Mouse (Mus musculus) monocyte, adult 2 months (primary cell): Measurements from ENCODE around the gene Anapc11.
"Not testable (repeated sequence)": the region's sequence is repeated elsewhere in the genome, so short reads cannot be mapped to it uniquely, and the experiment has no call there.

Experiments used
- DNase-seq, 2 experiments: peaks; one replicate each; pipeline ENCODE4 v3.0.0; 2022; ENCODE audit warnings: low spot score in 2 of 2, low read depth in 1 of 2

Anapc11 gene

GRCm38 (mm10) chr11:120574278-120574600 lies 24.0 kb upstream of the Anapc11 start:
- DNase-seq: no peak

GRCm38 (mm10) chr11:120575046-120575445 lies 23.2 kb upstream of the Anapc11 start:
- DNase-seq: no peak

- DNase-seq: no peak
Observed at GRCm38 (mm10) chr11:120575940-120576339, 22.3 kb upstream of the Anapc11 start.

- no peak for DNase-seq
Observed at GRCm38 (mm10) chr11:120576365-120576981, 21.7 kb upstream of the Anapc11 start.

GRCm38 (mm10) chr11:120577211-120578023 lies 20.8 kb upstream of the Anapc11 start:
- no peak for DNase-seq

- no peak for DNase-seq
Observed at GRCm38 (mm10) chr11:120578024-120578693, 20.1 kb upstream of the Anapc11 start.

GRCm38 (mm10) chr11:120578694-120579243 lies 19.5 kb upstream of the Anapc11 start:
- no peak for DNase-seq

GRCm38 (mm10) chr11:120579316-120580107 lies 18.7 kb upstream of the Anapc11 start:
- DNase-seq: peak in 1 of 2 experiments; percentile 62

GRCm38 (mm10) chr11:120580190-120580589 lies 18.0 kb upstream of the Anapc11 start:
- DNase-seq: peak in 1 of 2 experiments; percentile 8

GRCm38 (mm10) chr11:120580871-120581331 lies 17.3 kb upstream of the Anapc11 start:
- peak in 1 of 2 experiments; percentile 51 for DNase-seq

GRCm38 (mm10) chr11:120581490-120582267 lies 16.5 kb upstream of the Anapc11 start, which contains the start of gene Arhgdia:
Arhgdia (minus strand) TSS chr11:120581624.
- peak in 1 of 2 experiments; percentile 85 for DNase-seq

- DNase-seq: peak in 1 of 2 experiments; percentile 18
Observed at GRCm38 (mm10) chr11:120582268-120582981, 15.8 kb upstream of the Anapc11 start.

GRCm38 (mm10) chr11:120582982-120583293 lies 15.3 kb upstream of the Anapc11 start:
- DNase-seq: not testable (repeated sequence)

GRCm38 (mm10) chr11:120583937-120584336 lies 14.3 kb upstream of the Anapc11 start:
- no peak for DNase-seq

GRCm38 (mm10) chr11:120588531-120588930 lies 9.7 kb upstream of the Anapc11 start:
- DNase-seq: no peak

GRCm38 (mm10) chr11:120597240-120598235 lies 683 bp upstream of the Anapc11 start:
- no peak for DNase-seq

- no peak for DNase-seq
Observed at GRCm38 (mm10) chr11:120598990-120599549, 849 bp downstream of the Anapc11 start.

- DNase-seq: no peak
Observed at GRCm38 (mm10) chr11:120600716-120601115, 2.5 kb downstream of the Anapc11 start.
